Mouse (Mus musculus): ENCODE measurements around the gene Osbpl3.

DNA sequence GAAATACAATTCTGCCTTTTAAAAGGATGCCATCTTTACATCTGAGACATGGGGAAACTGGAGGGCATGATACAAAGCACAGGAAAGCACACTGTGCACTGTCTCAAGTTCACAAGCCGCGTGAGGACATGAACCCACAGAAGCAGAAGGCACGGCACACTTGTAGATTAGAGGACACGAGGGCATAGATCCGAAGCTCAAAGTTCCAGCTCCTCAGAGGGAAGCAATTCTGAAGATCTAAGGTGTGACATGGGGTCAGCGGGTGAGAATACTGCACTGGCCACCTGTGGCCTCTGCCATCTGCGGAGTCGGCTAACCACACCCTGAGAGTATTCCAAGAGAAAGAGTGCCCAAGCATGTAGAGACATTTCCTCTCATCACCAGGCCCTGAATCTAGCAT lies 91.6 kb downstream of the Osbpl3 start:
- no peak for TF ChIP-seq POLR2A (IDR thresholded peaks at IDR 0.05; ENCODE audit: extremely low read depth, insufficient read depth, low read length)
- TF ChIP-seq CTCF (IDR thresholded peaks at IDR 0.05; ENCODE audit: extremely low read depth, insufficient read depth, low read length), result no peak

Data from cortical plate, adult 2 months (tissue).